Mouse (Mus musculus): ENCODE results near the gene Tspan12. TPM values are rescaled to one million over a fixed set of nuclear protein-coding genes. Genes with fewer than 3 reads are reported as not detected.

Gene Tspan12
- polyA plus RNA-seq (2015; fragmentation: Illumina TruSeq; extraction: RNeasy Lipid Tissue Mini Kit (QIAGEN cat#74804); ENCODE audit: low read depth, low replicate concordance): 23.2 TPM

DNA sequence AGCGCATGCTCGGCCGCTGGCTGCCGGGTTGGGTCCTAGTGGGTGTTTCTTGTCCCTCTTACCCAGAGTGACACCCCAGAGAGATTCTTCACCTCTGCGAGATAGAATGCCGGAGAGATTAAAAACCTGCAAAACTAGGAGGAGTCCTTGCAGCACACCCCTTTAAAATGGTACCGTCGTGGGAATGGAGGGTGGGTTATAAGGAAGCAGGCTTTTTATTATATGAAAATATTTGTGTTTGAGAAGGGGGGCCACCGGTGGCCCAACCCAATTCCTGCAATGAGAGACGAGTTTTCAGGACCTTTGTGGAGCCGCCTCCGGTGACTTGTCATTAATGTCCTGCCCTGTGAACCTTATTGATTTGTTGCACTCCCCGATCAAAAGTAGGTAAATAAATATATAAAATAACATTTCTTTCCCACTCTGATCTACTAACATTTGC, at the start of gene Tspan12:
Gene Tspan12 (minus strand): TSS at position 172 of the 442 bp plus-strand sequence.

Other genes with a start within 250 kb of the Tspan12 start
- 23.3 TPM for gene Ing3, start 97.1 kb upstream of the Tspan12 start, polyA plus RNA-seq (2015; fragmentation: Illumina TruSeq; extraction: RNeasy Lipid Tissue Mini Kit (QIAGEN cat#74804); ENCODE audit: low read depth, low replicate concordance)
- gene Cped1, start 133.4 kb upstream of the Tspan12 start, polyA plus RNA-seq (2015; fragmentation: Illumina TruSeq; extraction: RNeasy Lipid Tissue Mini Kit (QIAGEN cat#74804); ENCODE audit: low read depth, low replicate concordance): 2.5 TPM

Data from brain, adult 10 weeks (tissue).